Mouse (Mus musculus): ENCODE results near the gene Clpb. TPM values are rescaled to one million over a fixed set of nuclear protein-coding genes. Genes with fewer than 3 reads are reported as not detected.
"Not testable (repeated sequence)": the region's sequence is repeated elsewhere in the genome, so short reads cannot be mapped to it uniquely, and the experiment has no call there.

Clpb gene
- 51.3 and 59.6 TPM in 2 replicates for polyA plus RNA-seq (2015; fragmentation: Nextera tagmentation; extraction: Ambion mirVana)

- Histone ChIP-seq H3K4me3 (ENCODE audit: low read length) (peak within 1 kb of the TSS; percentile 80), H3K27ac (ENCODE audit: low read length) (peak within 1 kb of the TSS; percentile 36; the same call in 1 of the 2 replicates), H3K4me2 (ENCODE audit: low read depth, low read length) (peak within 1 kb of the TSS; percentile 88), H3K4me1 (replicated peaks; ENCODE audit: control insufficient read depth, insufficient read depth, low read length) (peaks cover 8% of the 10 kb centered on the region), H3K9ac (ENCODE audit: low read length) (peak within 1 kb of the TSS; percentile 63), H3K9me3 (ENCODE audit: control insufficient read depth, low read length) (no peaks in the 10 kb centered on the region), H3K27me3 (ENCODE audit: control insufficient read depth, insufficient read depth, low read depth, low read length) (no peaks in the 10 kb centered on the region), H3K36me3 (ENCODE audit: control insufficient read depth, insufficient read depth, low read length) (no peaks in the 10 kb centered on the region)
- WGBS = under 1% methylated on average over 49 of the region's 49 CpGs
- peak; percentile 99 for ATAC-seq (ENCODE audit: low read depth)
These were observed at the start of gene Clpb for GRCm38 (mm10) chr7:101663514-101664159. Gene Clpb, plus strand, starts transcription at chr7:101663633.

GRCm38 (mm10) chr7:101615406-101615805, 48.0 kb upstream of the Clpb start:
- H3K36me3 ChIP-seq (ENCODE audit: control insufficient read depth, insufficient read depth, low read length) = no peaks in the 10 kb centered on the region
- no peak overlapping the region for H3K9ac ChIP-seq (ENCODE audit: low read length)
- ATAC-seq (ENCODE audit: low read depth) = no peak
- no peaks in the 10 kb centered on the region for H3K27me3 ChIP-seq (ENCODE audit: control insufficient read depth, insufficient read depth, low read depth, low read length)
- no peaks in the 10 kb centered on the region for H3K9me3 ChIP-seq (ENCODE audit: control insufficient read depth, low read length)
- no peak overlapping the region for H3K4me3 ChIP-seq (ENCODE audit: low read length)
- H3K27ac ChIP-seq (ENCODE audit: low read length) = no peak overlapping the region
- 65% methylated on average over 7 of the region's 7 CpGs for WGBS
- H3K4me1 ChIP-seq (replicated peaks; ENCODE audit: control insufficient read depth, insufficient read depth, low read length) = no peaks in the 10 kb centered on the region
- H3K4me2 ChIP-seq (ENCODE audit: low read depth, low read length) = no peak overlapping the region

- no peak for ATAC-seq (ENCODE audit: low read depth)
- WGBS = 60% methylated on average over 6 of the region's 6 CpGs
- Histone ChIP-seq H3K4me1 (replicated peaks; ENCODE audit: control insufficient read depth, insufficient read depth, low read length) (no peaks in the 10 kb centered on the region), H3K36me3 (ENCODE audit: control insufficient read depth, insufficient read depth, low read length) (no peaks in the 10 kb centered on the region), H3K27ac (ENCODE audit: low read length) (no peak overlapping the region), H3K9ac (ENCODE audit: low read length) (no peak overlapping the region), H3K4me2 (ENCODE audit: low read depth, low read length) (no peak overlapping the region), H3K9me3 (ENCODE audit: control insufficient read depth, low read length) (no peaks in the 10 kb centered on the region), H3K27me3 (ENCODE audit: control insufficient read depth, insufficient read depth, low read depth, low read length) (no peaks in the 10 kb centered on the region), H3K4me3 (ENCODE audit: low read length) (no peak overlapping the region)
These were observed 47.1 kb upstream of the Clpb start for GRCm38 (mm10) chr7:101616136-101616835.

- Histone ChIP-seq H3K4me2 (ENCODE audit: low read depth, low read length) (no peak overlapping the region), H3K36me3 (ENCODE audit: control insufficient read depth, insufficient read depth, low read length) (no peaks in the 10 kb centered on the region), H3K9me3 (ENCODE audit: control insufficient read depth, low read length) (no peaks in the 10 kb centered on the region), H3K27me3 (ENCODE audit: control insufficient read depth, insufficient read depth, low read depth, low read length) (no peaks in the 10 kb centered on the region), H3K4me1 (replicated peaks; ENCODE audit: control insufficient read depth, insufficient read depth, low read length) (no peaks in the 10 kb centered on the region), H3K27ac (ENCODE audit: low read length) (no peak overlapping the region), H3K9ac (ENCODE audit: low read length) (no peak overlapping the region), H3K4me3 (ENCODE audit: low read length) (no peak overlapping the region)
- 65% methylated on average over 10 of the region's 10 CpGs for WGBS
- ATAC-seq (ENCODE audit: low read depth) = no peak
These were observed 45.8 kb upstream of the Clpb start for GRCm38 (mm10) chr7:101617438-101618165.

DNA sequence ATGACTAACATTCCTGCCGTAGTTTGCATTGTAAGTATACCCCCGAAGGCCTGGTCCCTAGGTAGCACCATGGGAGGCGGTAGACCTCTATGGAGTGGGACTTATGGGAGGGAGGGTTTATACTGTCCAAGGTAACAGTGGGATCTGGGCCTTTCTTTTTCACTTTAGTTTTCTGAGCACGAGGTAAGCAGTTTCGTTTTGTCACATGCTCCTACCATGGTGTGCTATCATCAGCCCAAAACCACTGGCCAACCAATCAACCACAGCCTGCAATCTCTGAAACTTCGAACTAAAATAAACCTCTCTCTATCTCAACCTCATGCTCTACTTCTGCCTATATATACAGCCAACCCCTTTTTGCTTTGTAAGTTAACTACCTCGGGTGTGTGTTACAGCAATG, 45.2 kb upstream of the Clpb start:
- no peak overlapping the region for H3K4me2 ChIP-seq (ENCODE audit: low read depth, low read length)
- H3K27me3 ChIP-seq (ENCODE audit: control insufficient read depth, insufficient read depth, low read depth, low read length) = no peaks in the 10 kb centered on the region
- H3K4me3 ChIP-seq (ENCODE audit: low read length) = no peak overlapping the region
- 72% methylated on average over 7 of the region's 7 CpGs for WGBS
- no peak overlapping the region for H3K9ac ChIP-seq (ENCODE audit: low read length)
- no peak for ATAC-seq (ENCODE audit: low read depth)
- no peaks in the 10 kb centered on the region for H3K9me3 ChIP-seq (ENCODE audit: control insufficient read depth, low read length)
- no peaks in the 10 kb centered on the region for H3K36me3 ChIP-seq (ENCODE audit: control insufficient read depth, insufficient read depth, low read length)
- no peak overlapping the region for H3K27ac ChIP-seq (ENCODE audit: low read length)
- H3K4me1 ChIP-seq (replicated peaks; ENCODE audit: control insufficient read depth, insufficient read depth, low read length) = no peaks in the 10 kb centered on the region

DNA sequence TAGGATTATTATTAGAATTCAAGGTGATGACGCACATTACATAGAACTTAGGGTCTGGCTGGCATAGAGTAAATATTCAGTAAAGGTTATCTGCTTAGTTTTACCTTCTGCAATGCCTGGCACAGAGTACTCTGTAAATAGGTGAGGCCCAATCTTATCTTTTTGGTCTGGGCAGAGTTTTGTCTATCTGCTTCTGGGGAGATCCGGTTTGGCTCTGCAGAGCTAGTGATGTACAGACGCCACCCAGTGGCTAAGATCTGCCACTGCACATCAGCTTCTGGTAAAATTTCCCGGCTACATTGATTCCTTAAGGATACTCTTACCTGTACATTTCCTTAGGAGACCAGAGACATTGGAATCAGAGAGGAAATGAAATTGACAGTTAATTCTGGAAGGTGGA, 43.1 kb upstream of the Clpb start:
- H3K9me3 ChIP-seq (ENCODE audit: control insufficient read depth, low read length) = no peaks in the 10 kb centered on the region
- 22% methylated on average over 4 of the region's 4 CpGs for WGBS
- H3K4me1 ChIP-seq (replicated peaks; ENCODE audit: control insufficient read depth, insufficient read depth, low read length) = 0 out of 2 replicates have a peak, but pooled peaks cover 2% of the 10 kb centered on the region
- H3K9ac ChIP-seq (ENCODE audit: low read length) = no peak overlapping the region
- no peaks in the 10 kb centered on the region for H3K36me3 ChIP-seq (ENCODE audit: control insufficient read depth, insufficient read depth, low read length)
- H3K27ac ChIP-seq (ENCODE audit: low read length) = no peak overlapping the region
- no peak for ATAC-seq (ENCODE audit: low read depth)
- no peaks in the 10 kb centered on the region for H3K27me3 ChIP-seq (ENCODE audit: control insufficient read depth, insufficient read depth, low read depth, low read length)
- no peak overlapping the region for H3K4me2 ChIP-seq (ENCODE audit: low read depth, low read length)
- H3K4me3 ChIP-seq (ENCODE audit: low read length) = no peak overlapping the region

GRCm38 (mm10) chr7:101621861-101622260, 41.6 kb upstream of the Clpb start:
- H3K9me3 ChIP-seq (ENCODE audit: control insufficient read depth, low read length); H3K4me3 ChIP-seq (ENCODE audit: low read length); ATAC-seq (ENCODE audit: low read depth); H3K27ac ChIP-seq (ENCODE audit: low read length); H3K36me3 ChIP-seq (ENCODE audit: control insufficient read depth, insufficient read depth, low read length); H3K27me3 ChIP-seq (ENCODE audit: control insufficient read depth, insufficient read depth, low read depth, low read length); H3K4me2 ChIP-seq (ENCODE audit: low read depth, low read length); H3K4me1 ChIP-seq (replicated peaks; ENCODE audit: control insufficient read depth, insufficient read depth, low read length); H3K9ac ChIP-seq (ENCODE audit: low read length): not testable (repeated sequence)
- WGBS = 65% methylated on average over 4 of the region's 4 CpGs

DNA sequence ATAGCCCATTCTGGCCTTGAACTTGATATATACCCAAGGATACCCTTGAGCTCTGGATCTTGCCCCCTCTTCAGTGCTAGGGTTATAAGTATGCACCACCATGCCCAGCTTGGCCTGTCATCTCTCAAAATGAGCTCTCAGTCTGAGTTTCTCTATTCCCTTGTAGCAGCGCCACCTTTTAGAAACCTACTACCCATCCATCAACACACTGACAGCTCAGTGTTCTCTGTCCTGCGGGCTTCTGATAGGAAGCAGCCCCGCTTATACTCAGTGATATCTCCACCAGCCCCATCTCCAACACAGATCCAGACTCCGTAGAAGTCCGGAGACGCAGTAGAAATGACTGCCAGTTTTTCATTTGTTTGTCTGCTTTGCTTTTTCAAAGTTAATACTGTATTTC, 39.1 kb upstream of the Clpb start:
- 0 out of 2 replicates have a peak, but pooled peaks cover 2% of the 10 kb centered on the region for H3K4me1 ChIP-seq (replicated peaks; ENCODE audit: control insufficient read depth, insufficient read depth, low read length)

DNA sequence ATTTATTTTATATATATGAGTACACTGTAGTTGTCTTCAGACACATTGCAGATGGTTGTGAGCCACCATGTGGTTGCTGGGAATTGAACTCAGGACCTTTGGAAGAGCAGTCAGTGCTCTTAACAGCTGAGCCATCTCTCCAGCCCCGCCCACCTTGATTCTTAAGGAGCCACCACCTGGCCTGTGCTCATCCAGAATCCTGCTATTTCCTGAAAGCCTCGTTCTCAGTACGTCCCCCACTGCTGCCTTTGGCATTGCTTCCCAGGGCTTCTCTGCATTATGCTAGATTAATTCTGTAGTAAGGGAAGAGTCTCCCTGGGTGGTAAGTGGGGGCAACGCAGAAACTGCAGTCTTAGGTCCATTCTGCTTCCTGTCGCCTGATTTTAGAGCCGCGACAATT, 36.3 kb upstream of the Clpb start:
- H3K4me1 ChIP-seq (replicated peaks; ENCODE audit: control insufficient read depth, insufficient read depth, low read length); ATAC-seq (ENCODE audit: low read depth); H3K27me3 ChIP-seq (ENCODE audit: control insufficient read depth, insufficient read depth, low read depth, low read length); H3K4me3 ChIP-seq (ENCODE audit: low read length); H3K27ac ChIP-seq (ENCODE audit: low read length); H3K9me3 ChIP-seq (ENCODE audit: control insufficient read depth, low read length); H3K36me3 ChIP-seq (ENCODE audit: control insufficient read depth, insufficient read depth, low read length); H3K4me2 ChIP-seq (ENCODE audit: low read depth, low read length); H3K9ac ChIP-seq (ENCODE audit: low read length): not testable (repeated sequence)
- 72% methylated on average over 7 of the region's 7 CpGs for WGBS

More for the DNA sequence above, 39.1 kb upstream of the Clpb start:
- H3K9me3 ChIP-seq (ENCODE audit: control insufficient read depth, low read length) = no peaks in the 10 kb centered on the region
- H3K36me3 ChIP-seq (ENCODE audit: control insufficient read depth, insufficient read depth, low read length) = no peaks in the 10 kb centered on the region
- no peaks in the 10 kb centered on the region for H3K27me3 ChIP-seq (ENCODE audit: control insufficient read depth, insufficient read depth, low read depth, low read length)
- 27% methylated on average over 6 of the region's 6 CpGs for WGBS
- no peak overlapping the region for H3K4me3 ChIP-seq (ENCODE audit: low read length)
- H3K27ac ChIP-seq (ENCODE audit: low read length) = no peak overlapping the region
- H3K9ac ChIP-seq (ENCODE audit: low read length) = no peak overlapping the region
- no peak for ATAC-seq (ENCODE audit: low read depth)
- no peak overlapping the region for H3K4me2 ChIP-seq (ENCODE audit: low read depth, low read length)

Data from lung, embryonic 16.5 days (tissue).